Mouse (Mus musculus) bone marrow, adult 2 months (tissue): ENCODE data around the gene Lrba.

ENCODE experiments used
- CTCF ChIP-seq: fragments of 200-500 bp; IDR thresholded peaks from 2 replicates; pipeline ENCODE4 v1.5.1; 2011; ENCODE audit warnings: low read length, control low read depth; ENCODE audit not compliant: control insufficient read depth, insufficient read depth
- POLR2A ChIP-seq: fragments of 200-500 bp; IDR thresholded peaks from 2 replicates; pipeline ENCODE4 v1.6.1; 2011; ENCODE audit warnings: low read depth, mild to moderate bottlenecking, control low read depth, low read length, borderline replicate concordance; ENCODE audit not compliant: control insufficient read depth

GRCm38 (mm10) chr3:86426733-86427132 lies 202.3 kb downstream of the Lrba start:
- TF ChIP-seq CTCF (no peak), POLR2A (no peak)
